Mouse (Mus musculus) liver, postnatal 0 days (tissue): ENCODE data around the gene Ahdc1.

ENCODE experiments used
- CTCF ChIP-seq: sonication (generic); IDR thresholded peaks from 2 replicates; pipeline ENCODE4 v1.5.1; 2016; ENCODE audit warnings: antibody characterized with exemption, low read depth
- EP300 ChIP-seq: IDR thresholded peaks from 2 replicates; pipeline ENCODE4 v1.6.1; 2016; ENCODE audit warnings: antibody characterized with exemption, low read depth, mild to moderate bottlenecking

DNA sequence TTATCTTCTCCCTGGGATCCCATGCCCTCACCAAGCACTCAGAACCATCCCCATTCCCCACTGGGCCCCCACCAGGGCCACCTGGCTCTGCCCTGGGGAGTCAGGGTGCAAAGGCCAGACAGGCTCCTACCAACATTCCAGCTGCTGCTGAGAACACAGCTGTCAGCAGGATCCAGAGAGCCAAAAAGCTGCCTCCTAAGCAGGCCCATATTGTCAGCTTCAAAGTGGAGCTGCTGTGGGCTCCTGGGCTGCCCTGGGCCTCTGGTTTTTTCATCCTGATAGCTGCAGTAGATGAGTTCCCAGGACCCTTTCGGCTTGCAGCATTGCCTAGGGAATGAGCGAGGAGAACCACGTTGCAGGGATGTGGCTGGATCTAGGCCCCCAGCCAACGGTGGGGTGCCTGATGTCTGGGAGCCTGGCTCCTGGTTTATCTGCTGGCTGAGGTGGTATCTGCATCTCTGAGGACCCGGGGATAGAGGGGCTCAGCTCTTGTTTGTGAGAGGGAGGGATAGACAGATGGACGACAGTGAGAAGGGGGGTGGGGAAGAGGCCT lies 82.5 kb downstream of the Ahdc1 start:
- TF ChIP-seq CTCF (no peak), EP300 (no peak)
